Mouse (Mus musculus) hindbrain, embryonic 13.5 days (tissue): ENCODE results near the gene Ahdc1. TPM values are rescaled to one million over a fixed set of nuclear protein-coding genes. Genes with fewer than 3 reads are reported as not detected.

Experiments used
- ATAC-seq: fragments of 200-750 bp; cut with Nextera tagmentation; 2 replicates; pipeline ENCODE4 v1.8.0; 2017; ENCODE audit warnings: moderate TSS enrichment; ENCODE audit not compliant: low FRiP score
- H3K27ac ChIP-seq: fragments of 300-500 bp; sonication (generic); 2 replicates; pipeline ENCODE4 v1.5.1; 2015; ENCODE audit warnings: inconsistent platforms, mild to moderate bottlenecking, moderate library complexity
- H3K27me3 ChIP-seq: fragments of 300-500 bp; sonication (generic); 2 replicates; pipeline ENCODE4 v1.6.1; 2015; ENCODE audit warnings: mild to moderate bottlenecking, inconsistent platforms
- H3K36me3 ChIP-seq: fragments of 300-500 bp; sonication (generic); 2 replicates; pipeline ENCODE4 v1.6.1; 2015; ENCODE audit warnings: mild to moderate bottlenecking, inconsistent platforms
- H3K4me1 ChIP-seq: fragments of 300-500 bp; sonication (generic); replicated peaks from 2 replicates; pipeline ENCODE4 v1.6.1; 2015; ENCODE audit warnings: inconsistent platforms
- H3K4me2 ChIP-seq: fragments of 300-500 bp; sonication (generic); 2 replicates; pipeline ENCODE4 v1.6.1; 2015; ENCODE audit warnings: inconsistent platforms, mild to moderate bottlenecking, moderate library complexity
- H3K4me3 ChIP-seq: fragments of 300-500 bp; sonication (generic); 2 replicates; pipeline ENCODE4 v1.5.1; 2015; ENCODE audit warnings: mild to moderate bottlenecking, inconsistent platforms
- H3K9ac ChIP-seq: fragments of 300-500 bp; sonication (generic); 2 replicates; pipeline ENCODE4 v1.6.1; 2015; ENCODE audit warnings: mild to moderate bottlenecking, inconsistent platforms
- H3K9me3 ChIP-seq: fragments of 300-500 bp; sonication (generic); 2 replicates; pipeline ENCODE4 v1.6.1; 2016; ENCODE audit warnings: inconsistent platforms
- WGBS: fragments of 180-500 bp; shearing (Covaris S2); methylation state at CpG from one replicate; pipeline ENCODE4 v1.1.7; 2015; 5-methylcytosine and 5-hydroxymethylcytosine counted together
- polyA plus RNA-seq: library from polyadenylated mRNA; unstranded; fragments of >200 nt; fragmentation: Nextera tagmentation; extraction: Ambion mirVana; gene quantifications from 2 replicates; pipeline ENCODE4 v1.2.1, GENCODE M21; 2015

Ahdc1 gene
- polyA plus RNA-seq, 1 experiment from 2014 or later, result 12.5 TPM

- WGBS, result 78% methylated on average over 5 of the region's 5 CpGs
- H3K9ac ChIP-seq, result no peak overlapping the region
- H3K36me3 ChIP-seq, result no peaks in the 10 kb centered on the region
- ATAC-seq, result no peak
- no peaks in the 10 kb centered on the region for H3K9me3 ChIP-seq
- peaks cover 9% of the 10 kb centered on the region; the same call in 1 of the 2 replicates for H3K4me1 ChIP-seq
- H3K4me2 ChIP-seq, result no peak overlapping the region
- H3K27me3 ChIP-seq, result no peaks in the 10 kb centered on the region
- no peak overlapping the region for H3K27ac ChIP-seq
- no peak overlapping the region for H3K4me3 ChIP-seq
Observed at GRCm38 (mm10) chr4:133109335-133109801, 98.3 kb downstream of the Ahdc1 start.

DNA sequence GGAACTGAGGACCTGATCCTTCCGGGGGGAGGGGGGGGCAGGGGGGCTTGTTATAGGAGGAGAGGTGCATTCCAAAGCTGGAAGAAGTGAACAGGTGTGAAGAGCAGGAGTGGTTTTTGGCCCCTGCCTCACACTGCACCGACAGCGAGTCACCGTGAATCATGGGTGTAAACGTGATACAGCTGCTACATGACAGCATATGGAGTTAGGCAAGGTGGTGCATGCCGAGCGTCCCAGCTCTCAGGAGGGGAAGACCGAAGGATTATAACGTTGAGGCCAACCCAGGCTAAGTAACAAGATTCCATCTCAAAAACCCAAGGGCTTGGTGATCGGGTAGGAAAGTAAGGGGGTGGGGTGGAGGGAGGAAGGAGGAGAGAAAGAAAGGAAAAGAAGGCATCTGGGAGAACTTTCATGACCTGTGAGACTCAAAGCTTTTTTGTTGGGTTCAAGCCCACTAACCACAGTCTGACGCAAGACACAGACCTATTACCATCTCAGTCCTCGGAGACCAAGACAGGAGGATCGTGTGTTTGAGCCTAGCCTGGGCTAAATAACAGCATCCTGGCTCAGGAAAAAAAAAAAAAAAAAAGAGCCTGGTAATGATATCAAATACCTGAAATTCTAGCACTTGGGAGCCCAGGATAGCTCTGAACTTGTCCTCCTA, 101.2 kb downstream of the Ahdc1 start:
- H3K4me2 ChIP-seq, result no peak overlapping the region
- WGBS, result 71% methylated on average over 13 of the region's 13 CpGs
- no peak for ATAC-seq
- no peak overlapping the region for H3K9ac ChIP-seq
- no peak overlapping the region for H3K4me3 ChIP-seq
- H3K4me1 ChIP-seq, result peaks cover 24% of the 10 kb centered on the region
- H3K27ac ChIP-seq, result no peak overlapping the region
- no peaks in the 10 kb centered on the region for H3K27me3 ChIP-seq
- H3K9me3 ChIP-seq, result no peaks in the 10 kb centered on the region
- no peaks in the 10 kb centered on the region for H3K36me3 ChIP-seq

- 54% methylated on average over 6 of the region's 6 CpGs for WGBS
- Histone ChIP-seq H3K9ac (no peak overlapping the region), H3K9me3 (no peaks in the 10 kb centered on the region), H3K36me3 (no peaks in the 10 kb centered on the region), H3K27ac (no peak overlapping the region), H3K4me1 (peaks cover 28% of the 10 kb centered on the region), H3K27me3 (no peaks in the 10 kb centered on the region), H3K4me3 (no peak overlapping the region), H3K4me2 (no peak overlapping the region)
- ATAC-seq, result no peak
Observed at GRCm38 (mm10) chr4:133113351-133113882, 102.4 kb downstream of the Ahdc1 start.

GRCm38 (mm10) chr4:133114762-133115161, 103.7 kb downstream of the Ahdc1 start:
- H3K9ac ChIP-seq, result no peak overlapping the region
- H3K4me2 ChIP-seq, result no peak overlapping the region
- H3K4me3 ChIP-seq, result no peak overlapping the region
- ATAC-seq, result no peak
- no peaks in the 10 kb centered on the region for H3K36me3 ChIP-seq
- WGBS, result 91% methylated on average over 3 of the region's 3 CpGs
- no peaks in the 10 kb centered on the region for H3K27me3 ChIP-seq
- H3K27ac ChIP-seq, result no peak overlapping the region
- no peaks in the 10 kb centered on the region for H3K9me3 ChIP-seq
- peaks cover 23% of the 10 kb centered on the region for H3K4me1 ChIP-seq

DNA sequence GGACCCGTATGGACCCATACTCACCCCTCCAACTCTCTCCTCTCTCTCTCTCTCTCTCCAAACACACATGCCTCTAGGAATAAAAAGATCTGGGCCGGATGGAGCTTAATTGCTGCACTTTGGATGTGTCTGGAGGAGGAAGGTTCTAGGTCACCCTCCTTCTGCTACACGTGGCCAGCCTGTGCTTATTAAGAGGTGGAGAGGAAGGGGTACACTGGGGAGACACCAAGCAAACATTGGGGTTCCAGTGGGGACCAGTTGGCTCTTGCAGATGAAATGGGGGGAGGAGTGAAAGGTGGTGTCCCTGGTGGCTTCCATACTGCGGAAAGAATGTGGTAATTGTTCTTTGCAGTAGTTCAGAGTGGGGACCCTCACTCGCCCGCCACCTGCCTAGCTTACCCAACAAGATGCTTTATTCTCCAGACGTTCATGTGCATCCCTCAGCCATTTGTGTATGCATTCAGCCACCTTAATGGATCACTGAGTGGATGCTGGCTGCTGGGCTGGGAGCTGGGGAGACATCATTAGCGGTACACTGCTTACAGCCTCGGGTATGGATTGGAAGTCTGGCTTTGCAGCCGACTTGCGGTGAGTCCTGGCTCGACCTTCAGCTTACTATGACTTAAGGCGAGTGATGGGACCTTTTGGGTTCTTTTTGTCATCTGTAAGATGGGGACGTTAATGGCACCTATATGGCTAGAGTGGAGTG, 104.8 kb downstream of the Ahdc1 start:
- Histone ChIP-seq H3K27me3 (no peaks in the 10 kb centered on the region), H3K4me3 (no peak overlapping the region), H3K9me3 (no peaks in the 10 kb centered on the region), H3K4me2 (no peak overlapping the region), H3K36me3 (no peaks in the 10 kb centered on the region), H3K4me1 (peaks cover 29% of the 10 kb centered on the region), H3K27ac (peak overlapping the region; percentile 85), H3K9ac (no peak overlapping the region; the same call in 1 of the 2 replicates)
- ATAC-seq, result no peak
- WGBS, result 61% methylated on average over 14 of the region's 14 CpGs

GRCm38 (mm10) chr4:133116756-133117470, 105.9 kb downstream of the Ahdc1 start:
- Histone ChIP-seq H3K4me2 (no peak overlapping the region), H3K27ac (peak overlapping the region; percentile 85), H3K4me1 (peaks cover 34% of the 10 kb centered on the region), H3K4me3 (no peak overlapping the region), H3K9me3 (no peaks in the 10 kb centered on the region), H3K36me3 (no peaks in the 10 kb centered on the region), H3K9ac (no peak overlapping the region), H3K27me3 (no peaks in the 10 kb centered on the region)
- no peak for ATAC-seq
- 57% methylated on average over 3 of the region's 3 CpGs for WGBS

DNA sequence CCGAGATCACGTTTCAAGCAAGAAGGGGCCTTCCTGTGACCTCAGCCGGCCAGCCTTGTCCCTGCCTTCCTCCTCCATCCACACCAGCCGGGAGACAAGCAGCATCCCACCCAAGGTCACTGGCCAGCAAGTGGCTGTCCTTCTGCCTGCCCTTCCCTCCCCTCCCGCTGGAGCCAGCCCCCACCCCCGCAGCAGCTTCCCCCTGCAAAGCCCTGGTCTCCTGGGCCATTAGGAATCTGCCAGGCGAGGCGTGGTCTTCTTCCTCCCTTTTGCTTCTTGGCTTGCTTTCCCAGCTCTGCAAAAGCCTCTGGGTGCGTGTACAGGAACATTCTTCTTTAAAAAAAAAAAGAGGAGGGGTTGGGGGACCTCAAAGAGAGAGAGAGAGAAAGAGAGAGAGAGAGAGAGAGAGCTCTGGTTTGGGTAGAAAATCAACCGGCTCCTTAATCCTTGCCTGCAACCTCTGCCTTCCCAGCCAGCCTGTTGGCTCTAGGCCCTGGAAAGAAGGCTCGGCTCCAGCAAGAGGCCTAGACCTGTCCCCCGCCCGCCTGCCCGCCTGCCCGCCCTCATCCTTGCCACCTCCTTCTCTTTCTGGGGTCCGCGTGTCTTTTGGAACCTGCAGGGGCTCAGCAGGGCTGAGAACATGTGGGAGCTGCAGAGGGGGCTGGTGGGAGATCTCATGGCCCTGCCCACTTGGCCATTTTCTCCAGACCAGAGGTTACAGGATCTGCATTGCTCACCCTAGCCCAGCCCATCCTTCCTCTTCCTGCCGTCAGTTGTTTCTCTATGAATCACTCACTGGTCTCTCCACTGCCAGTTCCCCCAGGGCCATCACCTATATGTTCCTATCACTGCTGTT, 106.7 kb downstream of the Ahdc1 start:
- H3K4me3 ChIP-seq, result no peak overlapping the region
- H3K36me3 ChIP-seq, result no peaks in the 10 kb centered on the region
- H3K9ac ChIP-seq, result peak overlapping the region; percentile 43; the same call in 1 of the 2 replicates
- WGBS, result 28% methylated on average over 18 of the region's 18 CpGs
- H3K4me2 ChIP-seq, result peak overlapping the region; percentile 10; the same call in 1 of the 2 replicates
- peaks cover 34% of the 10 kb centered on the region for H3K4me1 ChIP-seq
- H3K27ac ChIP-seq, result peak overlapping the region; percentile 85
- no peaks in the 10 kb centered on the region for H3K9me3 ChIP-seq
- H3K27me3 ChIP-seq, result no peaks in the 10 kb centered on the region
- ATAC-seq, result 0 out of 2 replicates have a peak, but pooled peaks have one; percentile 18

GRCm38 (mm10) chr4:133118775-133119375, 107.8 kb downstream of the Ahdc1 start:
- 90% methylated on average over 6 of the region's 6 CpGs for whole genome bisulfite sequencing
- ATAC-seq, result no peak
- H3K27ac ChIP-seq, result no peak overlapping the region
- H3K27me3 ChIP-seq, result no peaks in the 10 kb centered on the region
- peaks cover 34% of the 10 kb centered on the region for H3K4me1 ChIP-seq
- no peaks in the 10 kb centered on the region for H3K36me3 ChIP-seq
- no peak overlapping the region for H3K9ac ChIP-seq
- H3K4me3 ChIP-seq, result no peak overlapping the region
- H3K9me3 ChIP-seq, result no peaks in the 10 kb centered on the region
- no peak overlapping the region for H3K4me2 ChIP-seq

- no peaks in the 10 kb centered on the region for H3K36me3 ChIP-seq
- 88% methylated on average over 6 of the region's 6 CpGs for WGBS
- H3K4me1 ChIP-seq, result peaks cover 34% of the 10 kb centered on the region
- ATAC-seq, result no peak
- H3K27ac ChIP-seq, result no peak overlapping the region
- H3K9me3 ChIP-seq, result no peaks in the 10 kb centered on the region
- no peaks in the 10 kb centered on the region for H3K27me3 ChIP-seq
- no peak overlapping the region for H3K4me3 ChIP-seq
- no peak overlapping the region for H3K4me2 ChIP-seq
- no peak overlapping the region for H3K9ac ChIP-seq
Observed at GRCm38 (mm10) chr4:133119579-133119978, 108.5 kb downstream of the Ahdc1 start.

GRCm38 (mm10) chr4:133120833-133121321, 109.8 kb downstream of the Ahdc1 start:
- Histone ChIP-seq H3K4me2 (peak overlapping the region; percentile 19; the same call in 1 of the 2 replicates), H3K4me1 (peaks cover 31% of the 10 kb centered on the region), H3K9me3 (no peaks in the 10 kb centered on the region), H3K27me3 (no peaks in the 10 kb centered on the region), H3K27ac (peak overlapping the region; percentile 40; the same call in 1 of the 2 replicates), H3K4me3 (no peak overlapping the region), H3K9ac (peak overlapping the region; percentile 51), H3K36me3 (no peaks in the 10 kb centered on the region)
- 10% methylated on average over 10 of the region's 11 CpGs for WGBS
- no peak for ATAC-seq

GRCm38 (mm10) chr4:133121416-133121815, 110.4 kb downstream of the Ahdc1 start:
- H3K27ac ChIP-seq, result no peak overlapping the region
- ATAC-seq, result no peak
- H3K4me2 ChIP-seq, result no peak overlapping the region
- H3K27me3 ChIP-seq, result no peaks in the 10 kb centered on the region
- H3K4me1 ChIP-seq, result peaks cover 26% of the 10 kb centered on the region
- H3K9ac ChIP-seq, result no peak overlapping the region
- H3K9me3 ChIP-seq, result no peaks in the 10 kb centered on the region
- H3K4me3 ChIP-seq, result no peak overlapping the region
- no CpG with 5 or more reads among the region's 1 CpGs for WGBS
- no peaks in the 10 kb centered on the region for H3K36me3 ChIP-seq
